Mouse (Mus musculus) spleen, postnatal 36 days (tissue): ENCODE data around the gene Spink4.

Experiments
- DNase-seq, 2 experiments: peaks; one replicate each; pipeline ENCODE4 v3.0.0; 2022; ENCODE audit warnings: low spot score in 2 of 2, mixed read lengths in 1 of 2

Gene Spink4

GRCm38 (mm10) chr4:40963536-40963935 is 43.7 kb downstream of the Spink4 start:
- no peak for DNase-seq

GRCm38 (mm10) chr4:40969161-40969560 is 49.3 kb downstream of the Spink4 start:
- DNase-seq = no peak

GRCm38 (mm10) chr4:40969781-40970591 is 50.1 kb downstream of the Spink4 start:
- no peak for DNase-seq

DNA sequence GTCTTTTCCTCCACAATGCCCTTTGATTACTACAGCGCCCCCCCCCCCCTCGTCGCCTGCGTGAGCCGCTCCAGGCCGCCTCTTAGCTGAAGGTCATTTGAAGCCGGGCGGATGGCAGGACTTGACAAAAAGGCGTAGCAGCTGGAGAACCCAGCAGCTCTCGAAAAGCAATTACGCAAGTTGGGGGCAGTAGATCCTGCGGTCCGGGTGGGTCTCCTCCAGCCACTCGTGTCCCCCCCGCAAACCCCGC is 50.7 kb downstream of the Spink4 start:
- DNase-seq = no peak

- peak; percentile 95 for DNase-seq
Observed at GRCm38 (mm10) chr4:40970842-40971701, 51.2 kb downstream of the Spink4 start, which contains the start of gene Nfx1. Gene Nfx1 (plus strand): TSS chr4:40970906.

DNA sequence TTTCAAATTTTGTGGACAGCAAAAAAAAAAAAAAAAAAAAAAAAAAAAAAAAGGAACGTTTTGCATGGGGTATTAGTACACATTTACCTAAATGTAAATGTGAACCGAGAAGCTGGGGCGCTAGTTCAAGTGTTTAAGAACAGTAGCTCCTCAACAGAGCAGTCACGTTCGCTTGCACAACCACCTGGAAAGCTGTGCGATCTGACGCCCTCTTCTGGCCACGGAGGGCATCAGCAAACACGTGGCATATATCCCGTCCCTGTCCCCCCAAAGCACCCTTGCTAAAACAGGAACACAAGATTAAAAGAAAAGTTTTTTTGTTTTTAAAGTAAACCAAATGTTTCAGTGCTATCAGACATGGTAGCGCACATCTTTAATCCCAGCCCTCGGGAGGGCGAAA is 51.9 kb downstream of the Spink4 start:
- DNase-seq = peak; percentile 20 to 35

DNA sequence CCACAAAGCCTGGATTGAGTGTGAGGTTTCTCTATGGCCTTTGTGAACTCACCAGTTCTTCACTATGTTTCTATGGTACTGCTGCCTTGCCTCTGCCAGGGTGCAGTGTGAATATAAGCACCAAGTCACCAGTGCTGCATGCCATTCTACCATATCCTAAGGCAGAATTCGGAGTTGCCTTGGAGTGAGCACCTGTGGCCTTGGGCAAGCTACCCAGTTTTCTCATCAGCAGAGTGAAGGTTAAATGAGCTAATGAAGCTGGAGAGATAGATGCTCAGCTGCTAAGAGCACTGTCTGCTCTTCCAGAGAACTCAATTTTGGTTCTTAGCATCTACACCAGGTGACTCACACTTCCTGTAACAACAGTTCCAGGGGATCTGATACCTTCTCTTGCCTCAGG is 54.2 kb downstream of the Spink4 start:
- DNase-seq = no peak

DNA sequence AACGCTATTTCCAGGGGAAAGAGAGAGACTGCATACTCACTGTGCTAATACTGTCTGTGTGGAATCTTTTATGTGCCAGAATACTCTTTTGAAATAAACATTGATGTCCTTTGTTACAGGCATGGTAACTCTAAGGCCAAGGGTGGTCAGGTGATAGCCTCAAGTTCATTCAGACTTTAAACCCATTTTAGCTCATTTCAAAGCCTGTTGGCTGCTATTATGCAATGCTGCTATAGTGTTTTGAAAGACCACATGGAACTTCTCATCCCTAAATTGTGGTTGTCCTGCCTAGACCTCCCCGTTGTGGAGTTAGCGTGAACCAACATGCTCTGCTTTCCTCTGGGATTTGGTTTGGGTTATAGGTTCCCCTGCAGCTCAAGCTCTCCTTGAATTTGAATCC is 55.8 kb downstream of the Spink4 start:
- no peak for DNase-seq

GRCm38 (mm10) chr4:40976651-40977050 is 56.8 kb downstream of the Spink4 start:
- no peak for DNase-seq

DNA sequence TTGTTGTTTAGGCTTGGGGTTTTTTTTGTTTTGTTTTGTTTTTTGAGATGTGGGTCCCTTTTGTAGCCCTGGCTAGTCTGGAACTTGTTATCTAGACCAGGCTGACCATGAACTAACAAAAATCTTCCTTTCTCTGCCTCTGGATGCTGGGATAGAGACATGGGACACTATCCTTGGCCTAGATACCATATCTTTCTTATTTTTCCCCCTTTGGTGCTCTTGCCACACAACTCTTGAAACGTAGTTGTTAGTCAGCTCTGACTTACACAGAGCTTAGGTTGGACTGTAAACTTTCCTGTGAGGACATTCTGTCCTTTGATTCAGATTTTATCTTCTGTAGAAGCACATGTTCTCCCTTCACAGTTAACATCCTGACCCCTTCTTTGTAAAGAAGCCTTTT is 59.6 kb downstream of the Spink4 start:
- DNase-seq = no peak
